Mouse (Mus musculus) forebrain, embryonic 12.5 days (tissue): ENCODE results near the gene Ermap. TPM values are rescaled to one million over a fixed set of nuclear protein-coding genes. Genes with fewer than 3 reads are reported as not detected.

Experiments
- ATAC-seq: fragments of 200-750 bp; cut with Nextera tagmentation; 2 replicates; pipeline ENCODE4 v1.8.0; 2017; ENCODE audit warnings: moderate TSS enrichment; ENCODE audit not compliant: low FRiP score
- H3K27ac ChIP-seq: fragments of 300-500 bp; sonication (generic); 2 replicates; pipeline ENCODE4 v1.5.1; 2016; ENCODE audit warnings: mild to moderate bottlenecking
- H3K27me3 ChIP-seq: fragments of 300-500 bp; sonication (generic); 2 replicates; pipeline ENCODE4 v1.6.1; 2016; ENCODE audit warnings: mild to moderate bottlenecking
- H3K36me3 ChIP-seq: fragments of 300-500 bp; sonication (generic); replicated peaks from 2 replicates; pipeline ENCODE4 v1.6.1; 2016; ENCODE audit warnings: mild to moderate bottlenecking
- H3K4me1 ChIP-seq: fragments of 300-500 bp; sonication (generic); 2 replicates; pipeline ENCODE4 v1.6.1; 2016
- H3K4me2 ChIP-seq: fragments of 300-500 bp; sonication (generic); 2 replicates; pipeline ENCODE4 v1.6.1; 2016; ENCODE audit warnings: mild to moderate bottlenecking, moderate library complexity
- H3K4me3 ChIP-seq: fragments of 300-500 bp; sonication (generic); replicated peaks from 2 replicates; pipeline ENCODE4 v1.5.1; 2016; ENCODE audit warnings: mild to moderate bottlenecking
- H3K9ac ChIP-seq: fragments of 300-500 bp; sonication (generic); 2 replicates; pipeline ENCODE4 v1.6.1; 2016; ENCODE audit warnings: mild to moderate bottlenecking
- H3K9me3 ChIP-seq: fragments of 300-500 bp; sonication (generic); 2 replicates; pipeline ENCODE4 v1.6.1; 2016
- WGBS: fragments of 180-500 bp; shearing (Covaris S2); methylation state at CpG from one replicate; pipeline ENCODE4 v1.1.7; 2016; 5-methylcytosine and 5-hydroxymethylcytosine counted together
- polyA plus RNA-seq: library from polyadenylated mRNA; unstranded; fragments of >200 nt; fragmentation: Nextera tagmentation; extraction: Ambion mirVana; gene quantifications from 2 replicates; pipeline ENCODE4 v1.2.1, GENCODE M21; 2016

Gene Ermap
- polyA plus RNA-seq, 1 experiment from 2014 or later, result 5.1 TPM

GRCm38 (mm10) chr4:119148741-119149140, 41.1 kb downstream of the Ermap start:
- H3K36me3 ChIP-seq, result no peaks in the 10 kb centered on the region

GRCm38 (mm10) chr4:119147347-119147746, 42.5 kb downstream of the Ermap start:
- H3K4me1 ChIP-seq, result 0 out of 2 replicates have a peak, but pooled peaks cover 6% of the 10 kb centered on the region
- no peak overlapping the region for H3K4me2 ChIP-seq
- 93% methylated on average over 5 of the region's 5 CpGs for WGBS
- H3K27ac ChIP-seq, result no peak overlapping the region
- no peak for ATAC-seq
- no peaks in the 10 kb centered on the region for H3K9me3 ChIP-seq
- no peaks in the 10 kb centered on the region for H3K36me3 ChIP-seq
- H3K27me3 ChIP-seq, result no peaks in the 10 kb centered on the region
- H3K4me3 ChIP-seq, result no peak overlapping the region
- H3K9ac ChIP-seq, result no peak overlapping the region

More at GRCm38 (mm10) chr4:119148741-119149140, 41.1 kb downstream of the Ermap start:
- Histone ChIP-seq H3K4me2 (no peak overlapping the region), H3K27ac (no peak overlapping the region), H3K4me3 (no peak overlapping the region), H3K9me3 (no peaks in the 10 kb centered on the region), H3K4me1 (0 out of 2 replicates have a peak, but pooled peaks cover 6% of the 10 kb centered on the region), H3K27me3 (no peaks in the 10 kb centered on the region), H3K9ac (no peak overlapping the region)
- 88% methylated on average over 11 of the region's 11 CpGs for WGBS
- ATAC-seq, result no peak

DNA sequence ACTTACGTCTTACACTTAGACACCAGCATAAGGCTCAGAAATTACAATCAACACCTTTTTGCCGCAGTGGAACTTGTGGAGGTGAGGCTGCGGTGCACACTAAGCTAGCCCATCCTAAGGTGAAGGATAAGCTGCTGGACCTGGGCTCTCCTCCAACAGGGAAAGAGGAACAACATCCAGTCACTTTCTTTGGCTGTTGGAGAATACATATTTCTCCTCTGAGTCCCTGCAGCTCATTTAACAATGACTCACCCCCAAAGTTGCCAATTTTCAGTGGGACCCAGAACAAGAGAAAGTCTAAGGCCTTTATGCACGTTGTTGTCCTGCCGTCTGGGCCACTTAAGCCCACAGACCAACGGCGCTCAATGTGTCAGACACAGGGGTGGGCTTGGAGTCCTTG, 43.0 kb downstream of the Ermap start:
- Histone ChIP-seq H3K4me2 (no peak overlapping the region), H3K4me1 (0 out of 2 replicates have a peak, but pooled peaks cover 6% of the 10 kb centered on the region), H3K27me3 (no peaks in the 10 kb centered on the region), H3K9me3 (no peaks in the 10 kb centered on the region), H3K9ac (no peak overlapping the region), H3K4me3 (no peak overlapping the region), H3K36me3 (no peaks in the 10 kb centered on the region), H3K27ac (no peak overlapping the region)
- ATAC-seq, result no peak
- 85% methylated on average over 7 of the region's 7 CpGs for WGBS

GRCm38 (mm10) chr4:119142230-119142871, 47.5 kb downstream of the Ermap start:
- Histone ChIP-seq H3K9me3 (no peaks in the 10 kb centered on the region), H3K27ac (no peak overlapping the region), H3K9ac (no peak overlapping the region), H3K4me3 (peak overlapping the region; percentile 21; the same call in 1 of the 2 replicates), H3K27me3 (no peaks in the 10 kb centered on the region), H3K4me2 (peak overlapping the region; percentile 45), H3K4me1 (peaks cover 15% of the 10 kb centered on the region), H3K36me3 (0 out of 2 replicates have a peak, but pooled peaks cover 2% of the 10 kb centered on the region)
- ATAC-seq, result peak; percentile 72; the same call in 1 of the 2 replicates
- 23% methylated on average over 24 of the region's 24 CpGs for WGBS

DNA sequence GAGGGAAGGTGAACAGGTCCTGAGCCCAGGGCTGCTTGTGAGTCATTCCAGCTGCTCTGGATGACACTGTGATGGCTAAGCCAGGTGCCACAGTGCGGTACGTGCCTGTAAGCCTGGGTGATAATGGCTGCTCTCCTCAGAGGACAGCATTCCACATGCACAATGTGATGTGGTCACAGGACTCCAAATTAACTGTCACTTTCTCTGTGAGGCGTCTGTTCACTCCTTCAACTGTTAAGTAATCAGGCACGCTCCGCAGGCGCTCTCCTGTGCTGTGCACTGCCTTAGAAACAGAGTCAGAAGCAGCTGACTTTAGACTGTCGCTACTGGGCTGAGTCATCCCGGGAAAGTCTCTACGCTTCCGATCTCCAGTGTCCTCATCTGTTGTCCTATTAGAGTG, 48.6 kb downstream of the Ermap start:
- Histone ChIP-seq H3K4me1 (peaks cover 15% of the 10 kb centered on the region), H3K27ac (no peak overlapping the region), H3K9me3 (no peaks in the 10 kb centered on the region), H3K36me3 (peaks cover 14% of the 10 kb centered on the region), H3K9ac (no peak overlapping the region), H3K4me3 (no peak overlapping the region), H3K27me3 (no peaks in the 10 kb centered on the region), H3K4me2 (no peak overlapping the region)
- ATAC-seq, result no peak
- WGBS, result 70% methylated on average over 10 of the region's 10 CpGs

GRCm38 (mm10) chr4:119140126-119140525, 49.7 kb downstream of the Ermap start:
- ATAC-seq, result no peak
- Histone ChIP-seq H3K27me3 (no peaks in the 10 kb centered on the region), H3K4me3 (no peak overlapping the region), H3K36me3 (peaks cover 24% of the 10 kb centered on the region), H3K27ac (no peak overlapping the region), H3K4me1 (peaks cover 15% of the 10 kb centered on the region), H3K4me2 (no peak overlapping the region), H3K9me3 (no peaks in the 10 kb centered on the region), H3K9ac (no peak overlapping the region)
- 50% methylated on average over 3 of the region's 3 CpGs for WGBS

- Histone ChIP-seq H3K4me1 (peaks cover 15% of the 10 kb centered on the region), H3K27ac (no peak overlapping the region), H3K9ac (no peak overlapping the region), H3K9me3 (no peaks in the 10 kb centered on the region), H3K4me3 (no peak overlapping the region; the same call in 1 of the 2 replicates), H3K27me3 (no peaks in the 10 kb centered on the region), H3K4me2 (peak overlapping the region; percentile 45), H3K36me3 (peaks cover 38% of the 10 kb centered on the region)
- ATAC-seq, result no peak
- WGBS, result 59% methylated on average over 8 of the region's 8 CpGs
Observed at GRCm38 (mm10) chr4:119138776-119139175, 51.0 kb downstream of the Ermap start.

- Histone ChIP-seq H3K4me1 (peaks cover 15% of the 10 kb centered on the region), H3K27me3 (no peaks in the 10 kb centered on the region), H3K9ac (no peak overlapping the region), H3K36me3 (peaks cover 44% of the 10 kb centered on the region), H3K27ac (0 out of 2 replicates have a peak overlapping the region, but pooled peaks have one; percentile 31), H3K4me2 (peak overlapping the region; percentile 45), H3K9me3 (no peaks in the 10 kb centered on the region), H3K4me3 (peak overlapping the region; percentile 22)
- peak; percentile 89 for ATAC-seq
- WGBS, result 9% methylated on average over 17 of the region's 18 CpGs
Observed at GRCm38 (mm10) chr4:119138171-119138570, 51.6 kb downstream of the Ermap start.

DNA sequence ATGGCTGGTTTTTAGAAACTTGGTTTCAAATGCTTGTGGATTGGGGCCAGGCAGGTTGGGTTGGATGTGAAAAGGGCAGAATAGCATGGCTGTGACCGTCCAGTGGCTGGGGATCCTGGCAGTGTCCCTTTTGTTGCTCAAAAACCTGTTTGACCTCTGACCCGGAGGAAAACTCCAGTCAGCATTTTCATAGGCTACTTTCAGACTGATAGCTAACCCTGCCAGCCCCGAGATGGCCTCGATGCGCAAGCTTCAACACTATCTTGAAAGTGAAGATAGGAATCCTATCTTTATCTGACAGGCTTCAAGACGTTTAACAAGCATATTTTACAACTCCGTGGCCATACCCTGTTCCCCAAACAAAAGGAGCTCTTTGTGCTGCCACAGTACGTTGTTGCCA, 52.5 kb downstream of the Ermap start:
- ATAC-seq, result no peak
- H3K4me2 ChIP-seq, result no peak overlapping the region
- no peak overlapping the region for H3K9ac ChIP-seq
- H3K9me3 ChIP-seq, result no peaks in the 10 kb centered on the region
- no peak overlapping the region for H3K27ac ChIP-seq
- H3K36me3 ChIP-seq, result peaks cover 52% of the 10 kb centered on the region
- peaks cover 15% of the 10 kb centered on the region for H3K4me1 ChIP-seq
- H3K4me3 ChIP-seq, result no peak overlapping the region
- 67% methylated on average over 8 of the region's 8 CpGs for WGBS
- H3K27me3 ChIP-seq, result no peaks in the 10 kb centered on the region

- peaks cover 82% of the 10 kb centered on the region for H3K36me3 ChIP-seq
- no peaks in the 10 kb centered on the region for H3K27me3 ChIP-seq
Observed at GRCm38 (mm10) chr4:119133860-119134259, 56.0 kb downstream of the Ermap start.

DNA sequence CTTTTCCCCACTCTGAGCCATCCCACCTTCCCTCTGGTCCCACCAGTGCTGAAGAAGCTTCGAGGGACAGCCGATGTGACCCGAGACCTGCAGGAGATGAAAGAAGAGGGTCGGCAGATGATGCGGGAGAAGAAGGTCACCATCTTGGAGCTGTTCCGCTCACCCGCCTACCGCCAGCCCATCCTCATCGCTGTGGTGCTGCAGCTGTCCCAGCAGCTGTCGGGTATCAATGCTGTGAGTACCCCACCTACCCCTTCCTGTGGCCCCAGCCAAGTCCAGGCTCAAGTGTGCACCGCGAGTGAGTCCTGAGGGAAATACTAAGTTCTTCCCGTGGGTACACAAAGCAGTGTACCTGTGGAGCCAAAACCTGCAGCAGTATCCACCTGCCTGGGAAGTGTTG, 56.5 kb downstream of the Ermap start:
- H3K36me3 ChIP-seq, result peaks cover 88% of the 10 kb centered on the region
- WGBS, result 90% methylated on average over 13 of the region's 13 CpGs
- no peak overlapping the region for H3K4me3 ChIP-seq
- H3K9ac ChIP-seq, result no peak overlapping the region
- no peaks in the 10 kb centered on the region for H3K27me3 ChIP-seq
- H3K4me2 ChIP-seq, result no peak overlapping the region
- H3K9me3 ChIP-seq, result no peaks in the 10 kb centered on the region
- peaks cover 9% of the 10 kb centered on the region for H3K4me1 ChIP-seq
- H3K27ac ChIP-seq, result no peak overlapping the region
- ATAC-seq, result no peak

More at GRCm38 (mm10) chr4:119133860-119134259, 56.0 kb downstream of the Ermap start:
- Histone ChIP-seq H3K9ac (no peak overlapping the region), H3K4me3 (no peak overlapping the region), H3K4me1 (peaks cover 15% of the 10 kb centered on the region), H3K27ac (no peak overlapping the region), H3K4me2 (no peak overlapping the region), H3K9me3 (no peaks in the 10 kb centered on the region)
- ATAC-seq, result no peak
- 90% methylated on average over 13 of the region's 13 CpGs for WGBS

DNA sequence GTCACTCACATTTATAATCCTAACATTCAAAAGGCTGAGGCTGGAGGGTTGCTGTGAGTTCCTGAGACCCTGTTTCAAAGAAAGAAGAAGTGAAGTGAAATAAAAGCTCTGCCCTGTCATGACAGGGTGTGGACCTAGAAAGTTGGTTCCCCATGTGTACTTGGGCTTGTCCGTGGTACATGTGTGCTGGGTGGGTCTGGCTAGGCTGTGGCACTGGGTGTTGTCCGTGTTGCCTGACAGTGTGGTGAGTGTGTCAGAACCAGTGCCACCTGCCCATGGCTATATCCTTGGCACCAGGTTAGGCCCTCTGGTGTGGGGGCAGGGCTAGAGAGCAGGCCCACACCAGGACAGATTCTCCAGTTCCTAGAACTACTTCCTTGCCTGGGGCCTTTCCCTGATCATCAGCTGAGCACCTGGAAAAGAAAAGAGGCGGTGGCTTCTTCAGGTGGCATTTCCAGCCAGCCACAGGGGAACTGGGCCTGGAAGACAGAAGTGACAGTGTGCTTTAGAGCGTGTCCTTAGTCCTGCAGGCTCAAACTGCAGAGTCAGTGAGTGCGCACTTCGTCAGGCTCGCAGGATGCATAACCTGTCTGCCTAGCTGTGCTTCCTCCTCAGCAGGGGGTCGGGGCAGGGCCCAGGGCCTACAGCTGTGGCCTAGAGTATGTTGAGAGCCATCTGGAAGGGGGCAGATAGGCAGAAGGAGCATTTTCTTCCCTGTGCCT, 58.5 kb downstream of the Ermap start:
- no peak overlapping the region for H3K4me2 ChIP-seq
- no peaks in the 10 kb centered on the region for H3K9me3 ChIP-seq
- no peaks in the 10 kb centered on the region; the same call in 1 of the 2 replicates for H3K4me1 ChIP-seq
- H3K27me3 ChIP-seq, result no peaks in the 10 kb centered on the region
- no peak for ATAC-seq
- no peak overlapping the region for H3K27ac ChIP-seq
- H3K4me3 ChIP-seq, result no peak overlapping the region
- no peak overlapping the region for H3K9ac ChIP-seq
- H3K36me3 ChIP-seq, result peaks cover 88% of the 10 kb centered on the region
- 85% methylated on average over 8 of the region's 8 CpGs for WGBS
